Mouse (Mus musculus) bone marrow, adult 2 months (tissue): ENCODE measurements at regions not wholly inside any gene's neighbourhood (a gene's known extent, or its start where the extent isn't known, plus 50 kb on each side); places are given as distances from the start of the nearest gene placed in this dataset.

Experiments used
- H3K27ac ChIP-seq: fragments of 200-500 bp; 2 replicates; pipeline ENCODE4 v1.5.1; 2012; ENCODE audit warnings: low read depth, mild to moderate bottlenecking, control low read depth, inconsistent platforms, low read length; ENCODE audit not compliant: control insufficient read depth, poor library complexity, insufficient read depth
- H3K4me1 ChIP-seq: fragments of 200-500 bp; 2 replicates; pipeline ENCODE4 v1.6.1; 2011; ENCODE audit warnings: low read length; ENCODE audit not compliant: control insufficient read depth, insufficient read depth
- H3K4me3 ChIP-seq: fragments of 200-500 bp; replicated peaks from 2 replicates; pipeline ENCODE3; 2011; ENCODE audit warnings: mild to moderate bottlenecking, low read depth, low read length, control low read depth; ENCODE audit not compliant: control insufficient read depth
- CTCF ChIP-seq: fragments of 200-500 bp; IDR thresholded peaks from 2 replicates; pipeline ENCODE4 v1.5.1; 2011; ENCODE audit warnings: low read length, control low read depth; ENCODE audit not compliant: control insufficient read depth, insufficient read depth
- POLR2A ChIP-seq: fragments of 200-500 bp; IDR thresholded peaks from 2 replicates; pipeline ENCODE4 v1.6.1; 2011; ENCODE audit warnings: low read depth, mild to moderate bottlenecking, control low read depth, low read length, borderline replicate concordance; ENCODE audit not compliant: control insufficient read depth
- WGBS: fragments of 180-500 bp; shearing (Covaris S2); methylation state at CpG from one replicate; pipeline ENCODE4 v1.1.7; 2018; 5-methylcytosine and 5-hydroxymethylcytosine counted together

DNA sequence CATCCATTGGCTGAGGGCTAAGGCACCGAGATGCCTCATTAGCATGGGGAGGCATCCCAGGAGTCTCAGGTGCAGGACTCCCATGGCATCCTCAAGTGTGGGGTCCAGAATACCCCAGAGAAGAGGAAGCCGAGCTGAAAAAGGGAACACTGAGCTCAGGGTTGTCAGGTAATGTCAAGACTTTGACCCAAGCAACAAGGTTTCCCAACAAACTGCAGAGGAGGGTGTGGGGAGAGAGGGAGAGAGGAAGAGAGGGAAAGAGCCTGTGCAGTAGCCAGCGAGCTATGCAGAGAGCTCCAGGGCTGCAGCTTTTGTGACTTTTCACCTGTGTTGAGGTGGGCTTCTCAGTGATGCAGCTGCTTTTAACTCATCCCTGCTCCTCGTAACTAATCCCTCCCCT is 85.7 kb upstream of the Prok2 start:
- TF ChIP-seq CTCF, result no peak
- no peak for TF ChIP-seq POLR2A
- no peaks in the 10 kb centered on the region for H3K4me1 ChIP-seq
- no peak overlapping the region for H3K4me3 ChIP-seq
- WGBS, result 51% methylated on average over 4 of the region's 4 CpGs
- H3K27ac ChIP-seq, result no peak overlapping the region

DNA sequence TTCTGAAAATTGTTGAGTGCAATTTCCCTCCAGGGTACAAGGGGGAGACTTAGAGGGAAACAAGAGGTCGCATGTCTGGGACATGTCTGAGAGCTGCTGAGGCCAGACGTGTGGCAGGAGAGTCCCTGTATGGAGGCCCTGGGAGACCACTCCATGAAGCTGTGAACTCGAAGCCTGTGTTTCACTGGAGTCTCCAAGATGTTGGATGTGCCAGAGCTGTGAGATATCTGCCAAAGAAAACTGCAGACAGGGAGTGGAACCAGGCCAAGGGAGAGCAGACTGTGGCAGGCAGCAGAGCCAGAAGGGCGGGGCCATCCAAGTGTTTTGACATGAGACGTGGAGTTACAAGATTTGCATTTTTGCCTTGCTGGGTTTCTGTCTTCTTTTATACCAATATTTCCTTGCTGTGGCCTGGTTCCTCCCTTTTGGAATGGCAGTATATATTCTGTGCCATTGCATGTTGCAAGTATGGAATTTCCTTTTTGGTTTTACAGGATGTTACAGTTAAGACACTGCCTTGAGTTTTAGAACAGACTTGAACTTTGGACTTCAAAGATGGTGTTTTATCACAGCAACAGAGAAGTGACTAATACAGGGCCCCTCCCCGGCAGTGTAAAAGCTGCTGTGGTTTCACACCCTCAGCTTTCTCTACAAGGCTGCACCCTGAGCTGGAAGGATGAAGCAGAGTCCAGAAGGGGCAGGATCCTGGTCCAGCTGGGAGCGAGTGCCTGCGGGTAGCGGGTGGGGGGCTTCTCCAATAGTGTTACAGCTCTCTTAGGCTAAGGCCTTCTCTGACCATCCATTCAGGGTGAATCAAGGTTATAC is 85.0 kb upstream of the Prok2 start:
- WGBS, result 73% methylated on average over 9 of the region's 9 CpGs
- H3K4me1 ChIP-seq, result no peaks in the 10 kb centered on the region
- H3K27ac ChIP-seq, result no peak overlapping the region
- TF ChIP-seq POLR2A (no peak), CTCF (no peak)
- H3K4me3 ChIP-seq, result no peak overlapping the region

DNA sequence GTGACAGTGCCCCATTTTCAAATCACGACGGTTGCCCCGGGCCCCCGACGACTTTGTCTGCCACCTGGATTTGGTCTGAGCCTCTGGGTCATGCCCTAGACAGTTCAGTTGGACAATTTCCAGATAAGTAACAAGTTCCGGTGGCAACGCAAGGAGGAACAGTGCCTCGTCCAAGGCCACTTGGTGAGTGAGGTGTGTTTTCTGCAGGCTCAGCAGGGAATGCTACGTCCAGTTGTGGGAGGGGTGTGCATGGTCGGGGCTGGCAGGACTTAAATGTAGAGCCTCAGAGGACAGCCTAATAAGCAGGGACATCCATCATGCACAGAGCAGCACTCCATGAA is 78.7 kb upstream of the Prok2 start:
- H3K27ac ChIP-seq, result no peak overlapping the region
- H3K4me1 ChIP-seq, result no peaks in the 10 kb centered on the region; the same call in none of the 2 replicates
- TF ChIP-seq CTCF (no peak), POLR2A (no peak)
- WGBS, result 36% methylated on average over 10 of the region's 10 CpGs
- no peak overlapping the region for H3K4me3 ChIP-seq

DNA sequence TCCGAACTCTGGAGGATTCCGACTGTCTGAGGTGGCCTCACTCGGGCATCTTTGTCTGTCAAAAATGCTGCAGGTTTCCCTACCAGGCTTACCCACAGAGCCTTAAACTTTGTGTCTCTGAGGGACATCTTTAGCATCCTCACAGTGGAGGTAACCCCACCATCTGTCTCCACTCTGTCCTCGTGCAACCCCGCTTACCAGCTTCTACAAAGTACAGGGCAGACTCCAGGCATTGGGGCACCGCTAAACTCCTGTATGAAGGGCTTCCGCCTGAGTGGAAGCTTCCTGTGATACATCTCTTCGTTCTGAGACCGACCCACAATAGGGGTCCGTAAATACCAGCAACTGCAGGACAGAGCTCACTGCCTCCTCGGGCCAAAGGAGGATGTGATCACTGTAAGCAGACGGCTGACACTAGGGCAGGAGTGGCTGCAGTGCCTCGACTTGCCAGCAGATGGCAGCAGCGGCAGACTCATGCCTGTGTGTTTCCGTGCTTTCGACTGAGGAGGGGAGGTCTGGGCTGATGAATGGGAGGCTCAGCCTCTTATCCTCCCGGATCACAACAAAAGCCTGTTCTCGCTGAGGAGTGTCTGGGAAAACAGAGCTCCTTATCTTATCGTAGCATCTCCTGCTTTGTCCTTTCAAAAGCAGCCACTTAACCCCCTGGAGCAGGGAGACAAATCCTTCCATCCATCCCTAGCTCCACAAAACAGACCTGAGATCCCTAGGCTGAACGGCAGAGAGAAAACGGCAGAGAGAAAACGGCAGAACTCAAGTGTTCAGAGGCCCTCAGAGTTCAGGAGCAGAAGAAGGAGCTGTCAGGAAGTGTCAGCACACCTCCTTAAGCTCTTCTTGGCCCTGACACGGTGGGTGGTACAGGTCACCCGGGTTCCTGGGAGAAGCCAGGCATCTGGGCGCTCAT is 78.1 kb upstream of the Prok2 start:
- WGBS, result 28% methylated on average over 25 of the region's 25 CpGs
- H3K4me3 ChIP-seq, result no peak overlapping the region
- no peak for TF ChIP-seq POLR2A
- TF ChIP-seq CTCF, result peak; percentile 99

DNA sequence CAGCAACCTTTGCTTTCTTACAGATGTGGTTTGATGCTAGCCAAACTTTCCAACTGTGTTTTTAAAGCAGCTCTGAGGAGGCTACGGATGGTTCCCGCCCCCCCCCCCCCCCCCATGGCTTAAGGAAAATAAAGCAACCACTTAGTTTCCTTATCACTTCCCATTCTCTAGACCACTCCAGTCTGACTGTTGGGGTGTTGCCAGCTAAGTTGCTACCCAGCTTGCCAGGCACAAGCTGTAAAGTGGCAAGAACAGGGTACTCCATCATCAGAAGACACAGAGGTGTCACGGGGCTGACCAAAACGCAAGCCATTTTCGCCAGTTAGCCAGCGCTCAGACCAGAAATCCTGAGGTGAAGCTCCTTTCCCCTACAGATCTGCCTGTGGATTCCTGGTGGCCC is 74.7 kb upstream of the Prok2 start:
- WGBS, result 34% methylated on average over 6 of the region's 6 CpGs

More for the DNA sequence above, 78.1 kb upstream of the Prok2 start:
- H3K4me1 ChIP-seq, result no peaks in the 10 kb centered on the region; the same call in none of the 2 replicates
- no peak overlapping the region for H3K27ac ChIP-seq

DNA sequence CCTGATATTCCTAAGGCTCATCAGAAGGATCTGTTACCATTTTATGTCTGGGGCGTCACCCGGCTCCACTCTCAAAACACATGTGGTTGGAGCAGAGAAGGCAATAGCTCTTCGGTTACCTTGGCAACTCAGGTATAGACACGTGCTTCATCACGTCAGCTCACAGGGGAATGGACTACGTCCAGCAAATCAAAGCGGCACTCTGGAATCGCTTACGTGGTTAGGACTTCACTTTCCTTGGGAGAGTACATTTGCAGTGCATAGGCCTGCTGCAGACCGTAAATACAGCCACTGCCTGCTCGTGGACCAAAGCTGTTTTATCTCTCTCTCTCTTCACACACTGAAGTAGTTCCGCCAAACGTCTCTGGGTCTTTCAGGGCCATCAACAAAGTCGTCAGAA is 74.1 kb upstream of the Prok2 start:
- Histone ChIP-seq H3K4me3 (no peak overlapping the region), H3K27ac (no peak overlapping the region), H3K4me1 (no peaks in the 10 kb centered on the region; the same call in none of the 2 replicates)
- TF ChIP-seq POLR2A, result no peak
- TF ChIP-seq CTCF, result no peak
- WGBS, result 68% methylated on average over 14 of the region's 14 CpGs

More for the DNA sequence above, 74.7 kb upstream of the Prok2 start:
- Histone ChIP-seq H3K27ac (no peak overlapping the region), H3K4me3 (no peak overlapping the region), H3K4me1 (no peaks in the 10 kb centered on the region; the same call in none of the 2 replicates)
- no peak for TF ChIP-seq CTCF
- TF ChIP-seq POLR2A, result no peak

DNA sequence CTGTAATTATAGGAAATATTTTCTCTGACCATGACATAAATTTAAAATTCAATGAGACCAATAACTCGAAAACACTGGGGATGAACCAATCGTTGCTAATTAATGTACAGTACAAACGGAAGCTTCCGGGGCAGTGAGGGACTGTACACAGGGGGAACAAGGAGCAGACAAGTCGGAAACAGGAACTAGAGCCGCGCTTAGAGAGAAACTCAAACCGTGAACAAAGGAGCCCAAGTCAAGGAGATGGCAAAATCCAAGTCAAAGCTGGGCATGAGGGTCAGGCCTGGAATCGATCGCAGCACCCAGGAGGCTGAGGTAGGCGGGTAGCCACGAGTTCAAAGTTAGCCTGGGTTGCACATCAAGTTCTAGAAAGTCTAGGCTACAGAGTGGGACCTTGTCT is 70.2 kb upstream of the Prok2 start:
- Histone ChIP-seq H3K4me1 (no peaks in the 10 kb centered on the region; the same call in 1 of the 2 replicates), H3K4me3 (no peak overlapping the region), H3K27ac (no peak overlapping the region)
- no peak for TF ChIP-seq CTCF
- no peak for TF ChIP-seq POLR2A
- 69% methylated on average over 12 of the region's 12 CpGs for WGBS

DNA sequence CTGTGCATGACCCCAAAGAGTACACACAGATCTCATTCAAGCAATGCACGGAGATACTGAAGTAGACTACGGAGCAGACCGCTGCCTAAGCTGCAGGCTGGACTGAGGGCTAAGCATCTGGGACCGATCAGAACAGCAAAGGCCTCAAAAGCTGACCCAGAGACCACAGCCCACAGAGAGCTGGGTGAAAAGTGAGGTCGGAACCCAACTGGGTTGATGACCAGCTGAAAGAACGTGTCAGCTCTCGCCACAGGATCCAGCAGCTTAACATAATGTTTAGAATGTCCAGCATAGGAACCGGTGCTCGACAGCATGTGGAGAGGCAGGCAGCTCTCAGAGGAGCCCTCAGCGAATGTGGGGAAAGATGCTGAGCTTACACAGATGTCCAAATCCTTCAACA is 67.4 kb upstream of the Prok2 start:
- no peak overlapping the region for H3K27ac ChIP-seq
- no peak overlapping the region for H3K4me3 ChIP-seq
- no peaks in the 10 kb centered on the region for H3K4me1 ChIP-seq
- 80% methylated on average over 10 of the region's 10 CpGs for WGBS
- TF ChIP-seq POLR2A, result no peak
- no peak for TF ChIP-seq CTCF
